Comparison of ENCODE assay signal across 9 mouse cellular contexts in genomic region chr2:71813022-71813358, GRCm38 (mm10).
A peak's percentile ranks its signal among the peaks of the same experiment; 100 is the strongest.
DNase-seq lines count a peak whose midpoint lies in the region; ATAC-seq and TF ChIP-seq lines count a peak whose summit lies in the region.
"Had no signal": no experiment of that assay in that cellular context is flagged by ENCODE, and none has a peak within 500 bp of the region (broad histone marks: within the 10 kb centered on the region; RNA-seq: fewer than 3 reads in every experiment).

No protein-coding gene starts in this region.

- no peaks in the 10 kb centered on the region for H3K9me3 ChIP-seq in forebrain, embryonic 14.5 days (replicated peaks; ENCODE audit: control insufficient read depth, low read length)
- H3K9me3 ChIP-seq in midbrain, embryonic 16.5 days (replicated peaks; ENCODE audit: control insufficient read depth, low read length, poor library complexity, severe bottlenecking), result no peaks in the 10 kb centered on the region
- H3K9me3 ChIP-seq: lung, embryonic 15.5 days had no signal

- no peak overlapping the region for H3K27ac ChIP-seq in left cerebral cortex, adult 2 months
- no peak overlapping the region for H3K27ac ChIP-seq in forebrain, embryonic 14.5 days (ENCODE audit: low read depth, low read length)
- no peak overlapping the region for H3K27ac ChIP-seq in midbrain, embryonic 16.5 days (ENCODE audit: low read length)

- H3K4me3 ChIP-seq in left cerebral cortex, adult 2 months, result peak overlapping the region; percentile 28; the same call in 1 of the 2 replicates
- no peak overlapping the region for H3K4me3 ChIP-seq in forebrain, embryonic 14.5 days (ENCODE audit: low read depth, low read length)
- no peak overlapping the region for H3K4me3 ChIP-seq in midbrain, embryonic 16.5 days (ENCODE audit: low read depth, low read length)
- H3K4me3 ChIP-seq: lung, embryonic 15.5 days had no signal

- H3K4me1 ChIP-seq in forebrain, embryonic 14.5 days (ENCODE audit: control insufficient read depth, insufficient read depth, low read length), result peaks cover 14% of the 10 kb centered on the region
- H3K4me1 ChIP-seq in midbrain, embryonic 16.5 days (ENCODE audit: control insufficient read depth, insufficient read depth, low read length), result peaks cover 10% of the 10 kb centered on the region

- intact Hi-C loops in left cerebral cortex, adult 2 months (cut with DNase I), result loop anchor here (2.0 to 10.0 kb wide), 3 partner anchors 160 to 418 kb away; no protein-coding TSS in a partner anchor
- intact Hi-C loops in left cerebral cortex, postnatal 36 days (cut with DNase I), result loop anchor here (2.0 to 10.0 kb wide), 5 partner anchors 160 to 558 kb away; partner anchors contain the start of gene Metap1d
- intact Hi-C loops in heart, postnatal 14 days (cut with DNase I), result loop anchor here (2.0 to 10.0 kb wide), 5 partner anchors 24 to 558 kb away; no protein-coding TSS in a partner anchor

- WGBS in forebrain, embryonic 14.5 days, result 60% methylated on average over 3 of the region's 9 CpGs
- whole genome bisulfite sequencing in midbrain, embryonic 16.5 days, result 70% methylated on average over 3 of the region's 9 CpGs

- DNase-seq in left cerebral cortex, adult 2 months (ENCODE audit: extremely low spot score in 1 of 2, low spot score in 2 of 2), result no peak
- no peak for DNase-seq in left cerebral cortex, postnatal 36 days (ENCODE audit: low spot score in 2 of 2)
- peak; percentile 14 for DNase-seq in forebrain, embryonic 14.5 days (ENCODE audit: low spot score)
- DNase-seq in urinary bladder, postnatal 14 days (ENCODE audit: low spot score), result no peak
- no peak for DNase-seq in spleen, postnatal 14 days (ENCODE audit: low spot score in 2 of 2)
- no peak for DNase-seq in heart, postnatal 14 days

- H3K27me3 ChIP-seq in forebrain, embryonic 14.5 days (replicated peaks; ENCODE audit: control insufficient read depth, insufficient read depth, low read length), result no peaks in the 10 kb centered on the region
- no peaks in the 10 kb centered on the region for H3K27me3 ChIP-seq in midbrain, embryonic 16.5 days (ENCODE audit: control insufficient read depth, insufficient read depth, low read depth, low read length)
- H3K27me3 ChIP-seq: lung, embryonic 15.5 days had no signal

- H3K9ac ChIP-seq in forebrain, embryonic 14.5 days (ENCODE audit: low read length), result no peak overlapping the region
- no peak overlapping the region for H3K9ac ChIP-seq in midbrain, embryonic 16.5 days (ENCODE audit: low read depth, low read length)
- H3K9ac ChIP-seq: lung, embryonic 15.5 days had no signal

- ATAC-seq in common myeloid progenitor, adult 5-6 weeks (replicated peaks; ENCODE audit: low read depth, poor library complexity, severe bottlenecking), result peak; percentile 10
- ATAC-seq in forebrain, embryonic 14.5 days, result peak; percentile 42; the same call in 1 of the 2 replicates
- ATAC-seq in midbrain, embryonic 16.5 days, result peak; percentile 66

- no peaks in the 10 kb centered on the region for H3K36me3 ChIP-seq in forebrain, embryonic 14.5 days (ENCODE audit: control insufficient read depth, insufficient read depth, low read length)
- H3K36me3 ChIP-seq in midbrain, embryonic 16.5 days (ENCODE audit: control insufficient read depth, insufficient read depth, low read length), result no peaks in the 10 kb centered on the region

- H3K4me2 ChIP-seq in forebrain, embryonic 14.5 days (ENCODE audit: low read length), result no peak overlapping the region
- no peak overlapping the region for H3K4me2 ChIP-seq in midbrain, embryonic 16.5 days (ENCODE audit: low read length)

- TF ChIP-seq CTCF in left cerebral cortex, adult 2 months (IDR thresholded peaks at IDR 0.05), result no peak

Comparison
In these comparisons a context has a peak if more than half of its experiments do, and no peak if none do; other contexts are left out.
1. ATAC-seq: peak in every context shown above with its lines; median percentile 66 in midbrain, embryonic 16.5 days; 42 in forebrain, embryonic 14.5 days; 10 in common myeloid progenitor, adult 5-6 weeks.